Mouse (Mus musculus) heart, embryonic 15.5 days (tissue): ENCODE measurements around the gene Olfr285. TPM values are rescaled to one million over a fixed set of nuclear protein-coding genes. Genes with fewer than 3 reads are reported as not detected.

Experiments used
- ATAC-seq: fragments of 200-750 bp; cut with Nextera tagmentation; replicated peaks from 2 replicates; pipeline ENCODE4 v1.8.0; 2017; ENCODE audit warnings: low read depth, moderate TSS enrichment; ENCODE audit not compliant: insufficient number of reproducible peaks, insufficient read depth, low FRiP score
- H3K27ac ChIP-seq: fragments of 300-500 bp; sonication (generic); 2 replicates; pipeline ENCODE4 v1.5.1; 2015; ENCODE audit warnings: mild to moderate bottlenecking, inconsistent platforms
- H3K27me3 ChIP-seq: fragments of 300-500 bp; sonication (generic); 2 replicates; pipeline ENCODE4 v1.6.1; 2015; ENCODE audit warnings: inconsistent platforms
- H3K36me3 ChIP-seq: fragments of 300-500 bp; sonication (generic); 2 replicates; pipeline ENCODE4 v1.6.1; 2015; ENCODE audit warnings: mild to moderate bottlenecking, inconsistent platforms
- H3K4me1 ChIP-seq: fragments of 300-500 bp; sonication (generic); replicated peaks from 2 replicates; pipeline ENCODE4 v1.6.1; 2015; ENCODE audit warnings: inconsistent platforms
- H3K4me2 ChIP-seq: fragments of 300-500 bp; sonication (generic); 2 replicates; pipeline ENCODE4 v1.6.1; 2015; ENCODE audit warnings: inconsistent platforms, mild to moderate bottlenecking, moderate library complexity
- H3K4me3 ChIP-seq: fragments of 300-500 bp; sonication (generic); 2 replicates; pipeline ENCODE4 v1.5.1; 2015; ENCODE audit warnings: mild to moderate bottlenecking, inconsistent platforms
- H3K9ac ChIP-seq: fragments of 300-500 bp; sonication (generic); 2 replicates; pipeline ENCODE4 v1.6.1; 2015; ENCODE audit warnings: mild to moderate bottlenecking, inconsistent platforms
- H3K9me3 ChIP-seq: fragments of 300-500 bp; sonication (generic); replicated peaks from 2 replicates; pipeline ENCODE4 v1.6.1; 2016; ENCODE audit warnings: inconsistent platforms
- WGBS: fragments of 180-500 bp; shearing (Covaris S2); methylation state at CpG from one replicate; pipeline ENCODE4 v1.1.7; 2015; ENCODE audit warnings: mixed read lengths; 5-methylcytosine and 5-hydroxymethylcytosine counted together
- polyA plus RNA-seq: library from polyadenylated mRNA; unstranded; fragments of >200 nt; fragmentation: Nextera tagmentation; extraction: Ambion mirVana; gene quantifications from 2 replicates; pipeline ENCODE4 v1.2.1, GENCODE M21; 2015

Gene Olfr285
- not detected in 2 replicates for polyA plus RNA-seq

DNA sequence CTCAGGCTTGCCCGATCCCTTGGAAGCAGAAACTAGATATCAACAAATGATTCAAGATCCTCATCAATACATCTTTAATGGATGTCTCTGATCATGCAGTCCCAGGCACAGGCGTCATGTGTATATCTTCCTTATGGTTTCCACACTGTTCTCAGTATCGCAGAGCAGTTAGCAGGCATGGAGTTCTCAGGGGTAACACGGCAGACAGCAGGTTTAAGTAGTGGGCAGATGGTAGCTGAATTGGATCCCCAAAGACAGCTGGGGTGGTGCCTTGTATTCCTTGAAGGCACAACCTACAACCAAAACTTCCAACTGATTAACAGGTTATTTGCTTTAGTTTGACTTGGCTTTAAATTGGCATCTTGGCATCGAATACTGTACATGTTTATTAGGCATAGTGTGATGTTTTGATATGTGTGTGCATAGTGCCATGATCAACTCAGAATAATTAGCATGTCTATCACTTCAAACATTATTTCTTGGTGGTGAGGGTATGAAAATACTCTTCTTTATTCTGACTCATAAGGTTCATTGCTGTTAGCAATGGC is at the start of gene Olfr285:
Gene Olfr285, minus strand, starts transcription at position 177 of the 548 bp plus-strand sequence.
- 87% methylated on average over 5 of the region's 5 CpGs for WGBS
- Histone ChIP-seq H3K4me3 (no peak within 1 kb of the TSS), H3K36me3 (no peaks in the 10 kb centered on the region), H3K4me2 (no peak within 1 kb of the TSS), H3K4me1 (no peaks in the 10 kb centered on the region), H3K9ac (no peak within 1 kb of the TSS), H3K27me3 (no peaks in the 10 kb centered on the region), H3K9me3 (no peaks in the 10 kb centered on the region), H3K27ac (no peak within 1 kb of the TSS)
- ATAC-seq, result no peak

DNA sequence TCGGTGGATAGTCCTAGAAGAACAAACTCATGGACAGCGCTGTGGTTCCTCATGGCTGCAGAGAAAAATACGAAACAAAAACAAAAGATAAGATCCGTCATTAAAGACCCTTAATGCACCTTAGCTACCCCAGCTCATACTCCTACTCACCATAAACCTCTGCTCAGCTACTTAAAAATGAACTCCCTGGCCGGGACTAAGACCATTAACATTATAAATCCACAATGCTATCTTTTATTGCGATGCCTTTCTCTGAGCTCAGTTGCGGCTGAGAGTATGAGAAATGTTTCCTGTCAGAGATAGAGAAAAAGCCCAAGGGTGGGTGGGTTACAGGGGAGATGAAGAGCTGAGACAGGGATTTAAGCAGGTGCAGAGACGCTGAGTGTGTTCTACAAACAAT is 23.7 kb upstream of the Olfr285 start, which contains the start of gene Olfr284:
Gene Olfr284, minus strand, starts transcription at position 101 of the 400 bp plus-strand sequence.
- H3K27me3 ChIP-seq, result no peaks in the 10 kb centered on the region
- no peak within 1 kb of the TSS for H3K9ac ChIP-seq
- no peaks in the 10 kb centered on the region for H3K4me1 ChIP-seq
- H3K27ac ChIP-seq, result no peak within 1 kb of the TSS
- ATAC-seq, result no peak
- 78% methylated on average over 8 of the region's 8 CpGs for WGBS
- H3K4me3 ChIP-seq, result no peak within 1 kb of the TSS
- no peaks in the 10 kb centered on the region for H3K36me3 ChIP-seq
- no peak within 1 kb of the TSS for H3K4me2 ChIP-seq
- H3K9me3 ChIP-seq, result no peaks in the 10 kb centered on the region

DNA sequence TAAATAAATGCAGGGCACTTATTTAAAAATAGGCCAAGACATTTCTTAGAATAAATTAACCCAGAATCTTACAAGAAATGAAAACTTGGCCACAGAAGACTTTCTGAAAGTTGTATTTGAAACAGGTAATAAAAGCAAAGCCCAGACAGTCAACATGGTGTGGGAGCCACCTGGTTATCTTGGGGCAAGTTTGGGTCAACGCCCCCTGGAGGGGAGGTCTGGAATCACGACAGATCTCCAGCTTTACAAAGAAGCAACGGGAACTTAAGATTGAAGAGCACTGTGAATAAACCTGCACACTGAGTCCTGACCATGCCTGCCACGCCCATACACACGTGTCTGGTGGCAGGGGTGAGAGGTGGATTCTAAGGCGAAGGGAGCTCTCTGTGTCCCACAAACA is 1.4 kb downstream of the Olfr285 start:
- H3K9ac ChIP-seq, result no peak overlapping the region
- no peaks in the 10 kb centered on the region for H3K27me3 ChIP-seq
- WGBS, result 45% methylated on average over 6 of the region's 6 CpGs
- H3K4me1 ChIP-seq, result no peaks in the 10 kb centered on the region
- no peaks in the 10 kb centered on the region for H3K36me3 ChIP-seq
- no peak overlapping the region for H3K27ac ChIP-seq
- no peak for ATAC-seq
- no peak overlapping the region for H3K4me2 ChIP-seq
- H3K4me3 ChIP-seq, result no peak overlapping the region
- H3K9me3 ChIP-seq, result no peaks in the 10 kb centered on the region

DNA sequence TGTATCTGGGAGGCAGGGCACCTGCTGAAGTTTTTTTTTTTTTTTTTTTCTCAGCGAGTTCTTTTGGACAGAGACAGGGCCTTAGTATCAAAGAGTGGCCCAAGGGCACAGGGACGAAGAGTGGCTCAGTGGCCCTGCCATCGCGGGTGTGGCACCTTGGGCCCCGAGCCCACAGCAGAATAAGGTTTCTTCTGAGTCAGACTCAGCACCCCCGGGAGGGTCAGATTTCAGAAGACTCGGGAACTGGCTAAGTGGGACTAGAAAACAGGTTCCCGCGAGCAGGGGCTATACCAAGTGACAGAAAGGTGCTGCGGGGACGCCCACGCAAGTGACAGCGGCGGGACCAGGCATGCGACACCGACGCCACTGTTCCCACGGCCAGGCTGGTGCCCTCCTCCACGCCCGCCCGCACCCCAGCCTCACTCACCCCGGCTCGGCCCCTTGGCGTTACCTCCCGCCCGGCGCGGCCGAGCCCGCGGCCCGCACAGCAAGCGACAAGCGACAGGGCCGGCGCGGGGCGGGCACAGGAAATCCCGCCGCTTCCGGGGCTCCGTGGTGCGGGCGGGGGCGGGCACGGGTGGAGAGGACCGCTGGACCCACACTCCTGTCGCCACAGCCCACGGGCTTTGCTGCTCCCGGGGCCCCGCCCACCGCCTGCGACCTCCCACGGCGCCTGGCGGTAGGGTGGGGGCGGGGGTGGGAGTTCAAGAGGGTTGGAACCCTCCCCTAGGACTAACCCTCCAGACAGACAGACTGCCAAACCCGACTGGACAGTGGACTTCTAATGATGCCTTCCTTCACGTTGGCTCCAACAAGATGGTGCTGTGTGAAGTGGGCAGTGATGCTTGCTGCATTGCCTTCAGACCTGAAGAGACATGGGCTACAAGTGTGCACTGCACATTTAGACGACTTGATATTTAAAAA is 21.3 kb downstream of the Olfr285 start, which contains the start of gene Zfp641:
Gene Zfp641, minus strand, starts transcription at position 534 of the 924 bp plus-strand sequence.
- peak within 1 kb of the TSS; percentile 86 for H3K4me2 ChIP-seq
- 2% methylated on average over 60 of the region's 60 CpGs for WGBS
- no peaks in the 10 kb centered on the region for H3K27me3 ChIP-seq
- no peaks in the 10 kb centered on the region for H3K36me3 ChIP-seq
- peak within 1 kb of the TSS; percentile 64 for H3K4me3 ChIP-seq
- no peaks in the 10 kb centered on the region for H3K4me1 ChIP-seq
- ATAC-seq, result peak; percentile 58; the same call in 1 of the 2 replicates
- H3K9ac ChIP-seq, result peak within 1 kb of the TSS; percentile 65
- H3K27ac ChIP-seq, result no peak within 1 kb of the TSS
- no peaks in the 10 kb centered on the region for H3K9me3 ChIP-seq

DNA sequence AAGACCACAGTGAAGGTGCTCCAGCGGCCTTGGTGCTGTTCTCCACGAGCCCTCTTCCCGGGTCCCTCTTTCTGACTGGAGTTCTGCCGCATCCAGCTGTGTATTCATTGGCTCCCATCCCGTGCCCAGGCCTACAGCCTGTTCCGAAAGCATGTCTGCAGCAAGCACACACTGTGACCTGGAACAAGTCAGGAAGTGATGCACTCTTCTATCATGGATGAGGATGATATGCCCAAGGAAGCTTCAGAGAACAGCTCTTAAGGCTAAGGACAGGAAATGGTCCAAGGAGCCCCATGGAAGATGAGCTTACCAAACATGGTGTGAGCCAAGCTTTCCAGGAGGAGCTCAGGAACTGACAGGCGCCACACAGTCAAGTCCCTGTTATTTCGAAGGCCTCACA is 23.5 kb downstream of the Olfr285 start:
- no peak overlapping the region for H3K27ac ChIP-seq
- H3K9ac ChIP-seq, result no peak overlapping the region
- 82% methylated on average over 8 of the region's 8 CpGs for WGBS
- no peaks in the 10 kb centered on the region for H3K27me3 ChIP-seq
- H3K4me1 ChIP-seq, result no peaks in the 10 kb centered on the region
- no peaks in the 10 kb centered on the region for H3K9me3 ChIP-seq
- H3K36me3 ChIP-seq, result no peaks in the 10 kb centered on the region
- no peak for ATAC-seq
- no peak overlapping the region for H3K4me3 ChIP-seq
- H3K4me2 ChIP-seq, result no peak overlapping the region

DNA sequence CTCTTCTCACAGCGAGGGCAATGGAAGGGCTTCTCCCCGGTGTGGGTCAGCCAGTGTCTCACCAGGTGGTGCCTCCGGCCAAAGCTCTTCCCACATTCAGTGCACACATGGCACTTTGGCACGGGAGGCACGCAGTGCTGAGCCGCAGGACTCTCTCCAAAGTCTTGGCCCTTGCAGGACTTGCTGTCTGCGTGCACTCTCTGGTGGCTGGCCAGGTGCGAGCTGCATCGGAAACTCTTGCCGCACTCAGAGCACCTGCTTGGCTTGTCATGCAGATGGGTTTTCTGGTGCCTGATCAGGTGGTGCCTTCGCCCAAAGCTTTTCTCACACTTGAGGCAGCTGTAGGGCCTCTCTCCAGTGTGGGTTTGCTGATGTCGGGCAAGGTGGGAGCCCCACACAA is 28.6 kb downstream of the Olfr285 start:
- no peak for ATAC-seq
- no peaks in the 10 kb centered on the region for H3K36me3 ChIP-seq
- no peak overlapping the region for H3K4me2 ChIP-seq
- no peaks in the 10 kb centered on the region for H3K27me3 ChIP-seq
- H3K4me1 ChIP-seq, result no peaks in the 10 kb centered on the region
- 72% methylated on average over 12 of the region's 12 CpGs for WGBS
- no peaks in the 10 kb centered on the region for H3K9me3 ChIP-seq
- no peak overlapping the region for H3K27ac ChIP-seq
- H3K9ac ChIP-seq, result no peak overlapping the region
- no peak overlapping the region for H3K4me3 ChIP-seq

DNA sequence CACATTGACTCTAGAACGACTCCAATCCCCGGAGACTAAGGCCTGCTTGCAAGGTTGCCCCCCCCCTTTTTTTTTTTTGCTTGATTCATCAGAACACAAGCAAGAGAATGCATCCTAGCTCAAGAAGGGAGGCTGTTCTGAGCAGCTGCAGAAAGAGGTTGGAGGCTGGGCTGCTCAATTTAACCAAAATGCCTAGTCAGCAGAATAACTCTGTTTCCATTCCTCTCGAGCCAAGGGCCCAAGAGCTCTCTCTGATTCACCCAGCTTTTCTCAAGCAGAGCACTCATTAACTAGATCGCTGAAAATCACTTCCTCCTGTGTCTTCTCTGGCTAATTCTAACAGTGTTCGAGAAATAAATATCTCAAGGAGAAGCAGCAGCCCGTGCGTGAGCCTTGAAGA is 30.7 kb downstream of the Olfr285 start:
- no peaks in the 10 kb centered on the region for H3K27me3 ChIP-seq
- ATAC-seq, result no peak

More for the DNA sequence above, 30.7 kb downstream of the Olfr285 start:
- H3K36me3 ChIP-seq, result no peaks in the 10 kb centered on the region
- no peak overlapping the region for H3K4me3 ChIP-seq
- 76% methylated on average over 7 of the region's 7 CpGs for WGBS
- no peak overlapping the region for H3K27ac ChIP-seq
- no peaks in the 10 kb centered on the region for H3K9me3 ChIP-seq
- H3K9ac ChIP-seq, result no peak overlapping the region
- H3K4me2 ChIP-seq, result no peak overlapping the region
- H3K4me1 ChIP-seq, result no peaks in the 10 kb centered on the region

Other genes starting within 250 kb of the Olfr285 start
- gene Pfkm, start 224.8 kb downstream of the Olfr285 start, polyA plus RNA-seq, result 119 and 127 TPM in 2 replicates
- gene Senp1, start 223.6 kb downstream of the Olfr285 start, polyA plus RNA-seq, result 16.7 and 19.0 TPM in 2 replicates
- gene Asb8, start 151.7 kb downstream of the Olfr285 start, polyA plus RNA-seq, result 77.6 and 78.1 TPM in 2 replicates
- gene Ccdc184, start 150.2 kb downstream of the Olfr285 start, polyA plus RNA-seq, result 1.6 and 1.7 TPM in 2 replicates
- gene Olfr288, start 121.8 kb downstream of the Olfr285 start, polyA plus RNA-seq, result not detected in 2 replicates
- not detected in 2 replicates for gene Gm44579, start 96.4 kb downstream of the Olfr285 start, polyA plus RNA-seq
- gene Olfr287, start 96.3 kb downstream of the Olfr285 start, polyA plus RNA-seq, result not detected in 2 replicates
- gene Olfr286, start 82.9 kb downstream of the Olfr285 start, polyA plus RNA-seq, result not detected in 2 replicates
- not detected in 2 replicates for gene H1fnt, start 60.1 kb downstream of the Olfr285 start, polyA plus RNA-seq
- 1.1 and 1.8 TPM in 2 replicates for gene Zfp641, start 21.2 kb downstream of the Olfr285 start, polyA plus RNA-seq
- not detected in 2 replicates for gene Olfr284, start 23.6 kb upstream of the Olfr285 start, polyA plus RNA-seq
- gene Olfr283, start 63.6 kb upstream of the Olfr285 start, polyA plus RNA-seq, result not detected in 2 replicates
- gene Olfr282, start 113.9 kb upstream of the Olfr285 start, polyA plus RNA-seq, result not detected in 2 replicates
- gene Olfr281, start 135.2 kb upstream of the Olfr285 start, polyA plus RNA-seq, result not detected in 2 replicates
- gene OR5BS1P, start 152.5 kb upstream of the Olfr285 start, polyA plus RNA-seq, result not detected in 2 replicates
- gene Lalba, start 165.4 kb upstream of the Olfr285 start, polyA plus RNA-seq, result not detected in 2 replicates
- not detected in 2 replicates for gene Olfr279, start 175.0 kb upstream of the Olfr285 start, polyA plus RNA-seq
- 70.0 and 81.2 TPM in 2 replicates for gene Kansl2, start 216.9 kb upstream of the Olfr285 start, polyA plus RNA-seq